Mouse (Mus musculus) cortical plate, adult 2 months (tissue): ENCODE measurements at regions not wholly inside any gene's neighbourhood (a gene's known extent, or its start where the extent isn't known, plus 50 kb on each side); places are given as distances from the start of the nearest gene placed in this dataset.

Experiments used
- CTCF ChIP-seq: fragments of 200-500 bp; IDR thresholded peaks from 2 replicates; pipeline ENCODE4 v1.5.1; 2011; ENCODE audit warnings: mild to moderate bottlenecking, control low read depth, low read length; ENCODE audit not compliant: insufficient read depth; ENCODE audit errors: extremely low read depth
- POLR2A ChIP-seq: fragments of 200-500 bp; IDR thresholded peaks from 2 replicates; pipeline ENCODE4 v1.6.1; 2011; ENCODE audit warnings: mild to moderate bottlenecking, low read length, control low read depth; ENCODE audit not compliant: insufficient read depth; ENCODE audit errors: extremely low read depth

- no peak for TF ChIP-seq POLR2A
- TF ChIP-seq CTCF = no peak
These were observed 81.5 kb downstream of the Lmo4 start for GRCm38 (mm10) chr3:144123361-144124072.
